Mouse (Mus musculus) brown adipose tissue, adult 24 weeks (tissue): ENCODE results near the gene Cct8. TPM values are rescaled to one million over a fixed set of nuclear protein-coding genes. Genes with fewer than 3 reads are reported as not detected.

Source experiments
- H3K27ac ChIP-seq: fragments of 200-500 bp; replicated peaks from 2 replicates; pipeline ENCODE4 v1.5.1; 2012; ENCODE audit warnings: low read depth, mild to moderate bottlenecking, low read length
- H3K4me1 ChIP-seq: fragments of 200-500 bp; 2 replicates; pipeline ENCODE4 v1.6.1; 2012; ENCODE audit warnings: low read length, mixed read lengths; ENCODE audit not compliant: control insufficient read depth, insufficient read depth, insufficient read length
- H3K4me3 ChIP-seq: fragments of 200-500 bp; 2 replicates; pipeline ENCODE4 v1.5.1; 2012; ENCODE audit warnings: low read depth, mild to moderate bottlenecking, low read length, moderate library complexity; ENCODE audit not compliant: insufficient read depth
- polyA plus RNA-seq: library from polyadenylated mRNA; stranded (reverse); fragments of >200 nt; gene quantifications from 2 replicates; pipeline ENCODE4 v1.2.4, GENCODE M21; 2012; ENCODE audit not compliant: missing spikeins, insufficient read depth, insufficient read length

Gene Cct8
- polyA plus RNA-seq, 1 experiment = 91.6 TPM

GRCm38 (mm10) chr16:87484367-87484766 is 11.3 kb downstream of the Cct8 start:
- Histone ChIP-seq H3K4me1 (no peaks in the 10 kb centered on the region), H3K27ac (no peak overlapping the region), H3K4me3 (no peak overlapping the region)

- no peak overlapping the region for H3K4me3 ChIP-seq
- H3K27ac ChIP-seq = no peak overlapping the region
- H3K4me1 ChIP-seq = no peaks in the 10 kb centered on the region
Measured at GRCm38 (mm10) chr16:87470579-87470978, 25.1 kb downstream of the Cct8 start.

- Histone ChIP-seq H3K4me3 (no peak overlapping the region), H3K27ac (no peak overlapping the region), H3K4me1 (peaks cover 6% of the 10 kb centered on the region)
Measured at GRCm38 (mm10) chr16:87458752-87459151, 36.9 kb downstream of the Cct8 start.

GRCm38 (mm10) chr16:87455180-87455611 is 40.5 kb downstream of the Cct8 start:
- Histone ChIP-seq H3K4me3 (peak overlapping the region; percentile 89), H3K4me1 (peaks cover 6% of the 10 kb centered on the region), H3K27ac (peak overlapping the region; percentile 76)

- Histone ChIP-seq H3K4me1 (peaks cover 6% of the 10 kb centered on the region), H3K4me3 (peak within 1 kb of the TSS; percentile 89), H3K27ac (peak within 1 kb of the TSS; percentile 80)
Measured at GRCm38 (mm10) chr16:87454419-87455179, 41.1 kb downstream of the Cct8 start, which contains the start of gene Usp16. Usp16 (plus strand) TSS chr16:87454703.

GRCm38 (mm10) chr16:87453226-87453625 is 42.4 kb downstream of the Cct8 start:
- Histone ChIP-seq H3K4me1 (peaks cover 6% of the 10 kb centered on the region), H3K4me3 (no peak overlapping the region), H3K27ac (no peak overlapping the region)

- no peak overlapping the region for H3K27ac ChIP-seq
Measured at GRCm38 (mm10) chr16:87445528-87445927, 50.1 kb downstream of the Cct8 start.

GRCm38 (mm10) chr16:87445110-87445509 is 50.6 kb downstream of the Cct8 start:
- Histone ChIP-seq H3K4me3 (no peak overlapping the region), H3K4me1 (peaks cover 6% of the 10 kb centered on the region; the same call in 1 of the 2 replicates), H3K27ac (no peak overlapping the region)

More at GRCm38 (mm10) chr16:87445528-87445927, 50.1 kb downstream of the Cct8 start:
- Histone ChIP-seq H3K4me3 (no peak overlapping the region), H3K4me1 (peaks cover 6% of the 10 kb centered on the region; the same call in 1 of the 2 replicates)

GRCm38 (mm10) chr16:87444071-87444470 is 51.6 kb downstream of the Cct8 start:
- Histone ChIP-seq H3K27ac (no peak overlapping the region), H3K4me3 (no peak overlapping the region), H3K4me1 (peaks cover 6% of the 10 kb centered on the region; the same call in 1 of the 2 replicates)

GRCm38 (mm10) chr16:87443245-87443644 is 52.4 kb downstream of the Cct8 start:
- Histone ChIP-seq H3K27ac (no peak overlapping the region), H3K4me3 (no peak overlapping the region), H3K4me1 (peaks cover 6% of the 10 kb centered on the region; the same call in 1 of the 2 replicates)

- Histone ChIP-seq H3K4me1 (peaks cover 6% of the 10 kb centered on the region; the same call in 1 of the 2 replicates), H3K4me3 (no peak overlapping the region), H3K27ac (no peak overlapping the region)
Measured at GRCm38 (mm10) chr16:87442291-87442690, 53.4 kb downstream of the Cct8 start.

GRCm38 (mm10) chr16:87441089-87441488 is 54.6 kb downstream of the Cct8 start:
- Histone ChIP-seq H3K4me3 (peak overlapping the region; percentile 96), H3K4me1 (peaks cover 6% of the 10 kb centered on the region; the same call in 1 of the 2 replicates), H3K27ac (no peak overlapping the region)

- H3K4me1 ChIP-seq = peaks cover 6% of the 10 kb centered on the region; the same call in 1 of the 2 replicates
- H3K4me3 ChIP-seq = peak within 1 kb of the TSS; percentile 96
Measured at GRCm38 (mm10) chr16:87440184-87440686, 55.4 kb downstream of the Cct8 start, which contains the start of gene Rwdd2b. Rwdd2b (minus strand) TSS chr16:87440573.

GRCm38 (mm10) chr16:87438697-87439096 is 57.0 kb downstream of the Cct8 start:
- Histone ChIP-seq H3K4me1 (peaks cover 6% of the 10 kb centered on the region; the same call in 1 of the 2 replicates), H3K27ac (no peak overlapping the region)

More at GRCm38 (mm10) chr16:87440184-87440686, 55.4 kb downstream of the Cct8 start, which contains the start of gene Rwdd2b:
- peak within 1 kb of the TSS; percentile 92 for H3K27ac ChIP-seq

GRCm38 (mm10) chr16:87437096-87437495 is 58.6 kb downstream of the Cct8 start:
- Histone ChIP-seq H3K27ac (no peak overlapping the region), H3K4me1 (peaks cover 6% of the 10 kb centered on the region; the same call in 1 of the 2 replicates), H3K4me3 (no peak overlapping the region)

More at GRCm38 (mm10) chr16:87438697-87439096, 57.0 kb downstream of the Cct8 start:
- no peak overlapping the region for H3K4me3 ChIP-seq
